Mouse (Mus musculus): ENCODE measurements at regions not wholly inside any gene's neighbourhood (a gene's known extent, or its start where the extent isn't known, plus 50 kb on each side); places are given as distances from the start of the nearest gene placed in this dataset.

GRCm38 (mm10) chr19:21030971-21031370 lies 77.0 kb upstream of the Tmc1 start:
- Histone ChIP-seq H3K27ac (ENCODE audit: insufficient read depth, low read depth, low read length) (no peak overlapping the region), H3K4me3 (ENCODE audit: insufficient read depth, low read depth, low read length) (no peak overlapping the region), H3K4me1 (ENCODE audit: control insufficient read depth, insufficient read depth, low read length) (no peaks in the 10 kb centered on the region)
- TF ChIP-seq CTCF (IDR thresholded peaks at IDR 0.05; ENCODE audit: insufficient read depth, low read depth, low read length) (no peak), POLR2A (IDR thresholded peaks at IDR 0.05; ENCODE audit: insufficient read depth, low read depth, low read length) (no peak)
- WGBS = 82% methylated on average over 5 of the region's 5 CpGs

DNA sequence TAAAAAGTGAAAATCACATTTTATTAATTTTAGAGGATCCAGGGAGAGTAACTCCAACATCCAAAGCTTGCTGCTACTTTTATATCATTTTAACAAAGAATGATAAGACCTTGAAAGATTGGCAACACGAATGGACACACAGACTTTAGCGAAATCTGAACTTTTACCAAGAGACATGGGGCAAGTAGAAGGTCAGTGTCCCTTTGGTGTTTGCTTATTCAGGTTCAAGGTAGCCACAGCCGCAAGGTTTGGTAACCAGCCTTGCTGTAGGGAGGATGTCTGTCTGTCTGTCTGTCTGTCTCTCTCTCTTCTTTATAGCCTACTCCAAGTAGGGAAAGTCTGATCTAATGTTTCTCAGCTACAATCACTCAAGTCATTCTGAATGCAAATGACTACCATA lies 75.0 kb upstream of the Tmc1 start:
- TF ChIP-seq CTCF (IDR thresholded peaks at IDR 0.05; ENCODE audit: insufficient read depth, low read depth, low read length) (no peak), POLR2A (IDR thresholded peaks at IDR 0.05; ENCODE audit: insufficient read depth, low read depth, low read length) (no peak)
- WGBS = 93% methylated on average over 3 of the region's 3 CpGs
- Histone ChIP-seq H3K4me1 (ENCODE audit: control insufficient read depth, insufficient read depth, low read length) (no peaks in the 10 kb centered on the region), H3K4me3 (ENCODE audit: insufficient read depth, low read depth, low read length) (no peak overlapping the region), H3K27ac (ENCODE audit: insufficient read depth, low read depth, low read length) (no peak overlapping the region)

GRCm38 (mm10) chr19:21012391-21012790 lies 58.4 kb upstream of the Tmc1 start:
- TF ChIP-seq POLR2A (IDR thresholded peaks at IDR 0.05; ENCODE audit: insufficient read depth, low read depth, low read length) = no peak
- TF ChIP-seq CTCF (IDR thresholded peaks at IDR 0.05; ENCODE audit: insufficient read depth, low read depth, low read length) = no peak
- H3K4me1 ChIP-seq (ENCODE audit: control insufficient read depth, insufficient read depth, low read length) = no peaks in the 10 kb centered on the region
- H3K4me3 ChIP-seq (ENCODE audit: insufficient read depth, low read depth, low read length) = no peak overlapping the region
- H3K27ac ChIP-seq (ENCODE audit: insufficient read depth, low read depth, low read length) = no peak overlapping the region
- WGBS = 71% methylated on average over 9 of the region's 10 CpGs

- TF ChIP-seq POLR2A (IDR thresholded peaks at IDR 0.05; ENCODE audit: insufficient read depth, low read depth, low read length) (no peak), CTCF (IDR thresholded peaks at IDR 0.05; ENCODE audit: insufficient read depth, low read depth, low read length) (no peak)
- H3K27ac ChIP-seq (ENCODE audit: insufficient read depth, low read depth, low read length) = no peak overlapping the region
- H3K4me3 ChIP-seq (ENCODE audit: insufficient read depth, low read depth, low read length) = no peak overlapping the region
- WGBS = 93% methylated on average over 2 of the region's 2 CpGs
- no peaks in the 10 kb centered on the region for H3K4me1 ChIP-seq (ENCODE audit: control insufficient read depth, insufficient read depth, low read length)
Measured at GRCm38 (mm10) chr19:21009607-21010006, 55.6 kb upstream of the Tmc1 start.

DNA sequence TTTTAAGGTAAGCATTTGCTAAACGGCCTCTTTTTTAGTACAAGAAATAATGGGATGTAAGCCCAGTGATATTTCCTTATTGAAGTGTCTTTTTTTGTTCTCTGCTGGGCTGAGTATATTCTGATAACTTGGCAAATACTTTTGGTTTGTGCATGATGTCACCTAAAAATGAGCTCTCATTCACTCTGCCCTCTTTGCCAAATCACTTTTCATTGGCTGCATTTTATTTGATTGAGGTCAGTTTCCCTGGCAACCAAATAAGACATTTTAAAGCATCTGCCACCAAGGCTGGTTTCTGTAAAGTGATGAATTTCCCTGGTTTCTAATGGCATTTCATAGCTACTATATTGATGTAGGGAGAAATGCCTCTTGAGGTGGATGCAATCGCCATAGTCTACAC lies 50.4 kb upstream of the Tmc1 start:
- H3K4me1 ChIP-seq (ENCODE audit: control insufficient read depth, insufficient read depth, low read length) = no peaks in the 10 kb centered on the region
- no peak overlapping the region for H3K27ac ChIP-seq (ENCODE audit: insufficient read depth, low read depth, low read length)
- 71% methylated on average over 2 of the region's 2 CpGs for WGBS

More for the DNA sequence above, 50.4 kb upstream of the Tmc1 start:
- H3K4me3 ChIP-seq (ENCODE audit: insufficient read depth, low read depth, low read length) = no peak overlapping the region
- TF ChIP-seq CTCF (IDR thresholded peaks at IDR 0.05; ENCODE audit: insufficient read depth, low read depth, low read length) = no peak
